Mouse (Mus musculus) heart, postnatal 0 days (tissue): ENCODE results near the gene Mbd3.

Experiments
- CTCF ChIP-seq: IDR thresholded peaks from 2 replicates; pipeline ENCODE4 v1.5.1; 2016; ENCODE audit warnings: antibody characterized with exemption, control low read depth, low read depth
- EP300 ChIP-seq: IDR thresholded peaks from 2 replicates; pipeline ENCODE4 v1.6.1; 2016; ENCODE audit warnings: antibody characterized with exemption, low read depth

DNA sequence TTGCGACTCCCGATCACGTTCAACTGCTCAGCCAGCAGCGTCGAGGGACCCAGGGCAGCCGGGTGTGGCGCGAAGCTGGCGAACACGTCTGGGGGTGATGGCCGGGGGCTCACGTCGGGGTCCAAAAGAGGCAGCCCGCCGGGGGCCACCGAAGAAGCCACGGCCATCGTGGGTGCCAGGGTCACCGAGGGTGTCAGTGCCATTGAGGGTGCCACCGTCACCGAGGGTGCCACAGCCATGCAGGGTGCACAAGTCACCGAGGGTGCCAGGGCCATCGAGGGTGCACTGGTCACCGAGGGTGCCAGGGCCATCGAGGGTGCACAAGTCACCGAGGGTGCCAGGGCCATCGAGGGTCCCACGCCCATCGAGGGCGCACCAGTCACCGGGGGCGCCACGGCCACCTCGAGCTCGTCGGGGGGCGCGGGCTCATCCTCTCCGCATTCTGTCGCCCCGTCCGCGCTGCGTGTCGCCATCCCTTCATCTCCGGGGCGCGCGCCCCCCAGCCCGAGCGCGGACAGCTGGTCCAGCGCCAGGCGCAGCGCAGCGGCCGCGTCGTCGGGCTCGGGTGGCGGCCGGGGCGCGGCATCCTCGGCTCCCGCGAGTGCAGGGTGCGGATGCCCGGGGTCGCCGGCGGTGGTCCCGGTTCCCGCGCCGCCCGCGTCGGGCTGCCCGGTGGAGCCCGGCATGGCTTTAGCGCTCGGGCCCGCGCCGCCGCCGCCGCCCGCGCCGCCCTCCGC lies 12.4 kb downstream of the Mbd3 start:
- no peak for TF ChIP-seq CTCF
- no peak for TF ChIP-seq EP300
